Mouse (Mus musculus): Measurements from ENCODE around the gene Sh3rf1.

DNA sequence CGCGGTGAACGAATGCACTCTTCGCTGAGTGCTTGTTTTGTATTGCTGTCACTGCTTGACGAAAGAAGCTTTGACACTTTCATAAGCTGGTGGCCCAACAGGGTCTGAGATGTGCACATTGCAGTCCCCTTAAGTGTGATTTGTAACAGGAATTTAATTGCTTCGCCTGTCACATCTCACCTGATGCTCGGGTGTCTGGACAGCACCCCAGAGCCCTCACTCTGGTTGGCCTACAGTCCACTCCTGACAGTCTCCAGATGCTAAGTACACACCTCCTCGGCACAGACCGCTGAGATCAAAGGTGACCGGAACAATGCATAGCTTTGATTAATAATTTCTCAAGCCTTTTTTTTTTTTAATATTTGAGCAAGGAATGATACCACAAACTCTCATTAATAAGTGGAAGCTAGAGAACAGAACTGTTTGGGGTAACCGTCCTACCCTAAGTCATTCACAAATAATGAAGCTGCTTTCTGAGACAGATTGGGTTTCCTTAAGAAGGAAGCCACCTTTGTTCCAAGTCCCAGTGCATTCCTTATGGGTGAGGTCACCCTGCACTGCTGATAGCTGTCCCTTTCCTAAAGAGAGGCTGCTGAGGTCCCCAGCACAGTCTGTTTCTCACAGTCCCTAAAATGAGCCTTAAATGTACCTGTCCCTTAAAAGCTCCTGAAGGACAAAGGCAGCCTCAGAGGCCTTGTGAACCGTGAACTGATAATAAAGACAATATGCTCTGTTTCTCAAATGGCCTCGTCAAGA lies 23.8 kb downstream of the Sh3rf1 start:
- TF ChIP-seq CTCF (IDR thresholded peaks at IDR 0.05; ENCODE audit: low read depth) (no peak), EP300 (optimal IDR thresholded peaks at IDR 0.05) (no peak)
